Mouse (Mus musculus) layer of hippocampus, adult 2 months (tissue): ENCODE measurements around the gene Cog2. TPM values are rescaled to one million over a fixed set of nuclear protein-coding genes. Genes with fewer than 3 reads are reported as not detected.

Experiments used
- DNase-seq, 2 experiments: peaks; one replicate each; pipeline ENCODE4 v3.0.0; 2022; ENCODE audit warnings: low spot score in 2 of 2
- H3K27ac ChIP-seq: fragments of 200-600 bp; 2 replicates; pipeline ENCODE4 v1.8.1; 2022
- H3K4me3 ChIP-seq: fragments of 200-600 bp; 2 replicates; pipeline ENCODE4 v1.8.1; 2022; ENCODE audit warnings: mild to moderate bottlenecking
- CTCF ChIP-seq: fragments of 200-600 bp; conservative IDR thresholded peaks from 2 replicates; pipeline ENCODE4 v1.8.1; 2022; ENCODE audit warnings: antibody characterized with exemption, mild to moderate bottlenecking, moderate library complexity
- total RNA-seq, 2 experiments: library from RNA; stranded (reverse); gene quantifications; 2 replicates each; pipeline ENCODE4 v1.2.3; 2021

Cog2 gene
- total RNA-seq, 2 experiments from 2014 or later, result 45.3 to 49.0 TPM

DNA sequence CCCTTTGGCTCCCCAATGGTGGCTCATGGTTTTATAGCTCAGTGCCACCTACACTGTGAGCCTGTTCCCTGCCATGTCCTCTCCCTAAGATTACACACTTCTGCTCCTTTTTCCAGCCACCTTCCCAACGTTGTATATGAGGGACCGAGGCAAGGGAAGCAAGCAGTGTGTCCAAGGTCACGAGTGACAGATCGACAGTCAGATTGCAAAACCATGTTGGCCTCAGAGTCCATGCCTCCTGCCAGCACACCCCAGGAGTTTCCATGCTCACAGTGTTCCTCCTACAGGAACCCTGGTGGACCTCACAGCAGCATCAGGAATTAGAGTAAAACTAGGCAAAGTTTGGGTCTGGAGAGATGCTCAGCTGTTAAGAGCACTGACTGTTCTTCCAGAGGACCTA is 68.8 kb downstream of the Cog2 start:
- no peak for DNase-seq
- Histone ChIP-seq H3K27ac (no peak overlapping the region), H3K4me3 (no peak overlapping the region)
- no peak for TF ChIP-seq CTCF

Other genes with a start within 250 kb of the Cog2 start
- gene Pgbd5, start 81.1 kb upstream of the Cog2 start, total RNA-seq, result 100 to 1,000 TPM; 291 to 304 TPM
- gene Agt, start 48.9 kb downstream of the Cog2 start, total RNA-seq, result 10 to 100 TPM; 29.9 to 33.9 TPM
- gene Capn9, start 55.3 kb downstream of the Cog2 start, total RNA-seq, result under 1 TPM; 0.34 to 0.79 TPM
- 10 to 100 TPM; 76.5 to 77.4 TPM for gene 2310022B05Rik, start 142.6 kb downstream of the Cog2 start, total RNA-seq
- 10 to 100 TPM; 49.6 to 51.6 TPM for gene Ttc13, start 201.2 kb downstream of the Cog2 start, total RNA-seq
- gene Arv1, start 201.4 kb downstream of the Cog2 start, total RNA-seq, result 10 to 100 TPM; 10.7 to 13.4 TPM
- gene Fam89a, start 231.1 kb downstream of the Cog2 start, total RNA-seq, result under 1 TPM; 0.27 to 0.54 TPM